Mouse (Mus musculus): Measurements from ENCODE around the gene Fbxw4.

- no peak for TF ChIP-seq POLR2A (IDR thresholded peaks at IDR 0.05; ENCODE audit: borderline replicate concordance, extremely low read depth, insufficient read depth, insufficient read length, poor library complexity, severe bottlenecking)
- TF ChIP-seq CTCF (IDR thresholded peaks at IDR 0.05; ENCODE audit: borderline replicate concordance, extremely low read depth, insufficient read depth, insufficient read length) = no peak
These were observed 94.0 kb downstream of the Fbxw4 start for GRCm38 (mm10) chr19:45565925-45566715.
